Mouse (Mus musculus): ENCODE results near the gene Sncg. TPM values are rescaled to one million over a fixed set of nuclear protein-coding genes. Genes with fewer than 3 reads are reported as not detected.

The Sncg gene
- total and polyA plus RNA-seq, 2 experiments = 0.45 to 0.46 TPM

DNA sequence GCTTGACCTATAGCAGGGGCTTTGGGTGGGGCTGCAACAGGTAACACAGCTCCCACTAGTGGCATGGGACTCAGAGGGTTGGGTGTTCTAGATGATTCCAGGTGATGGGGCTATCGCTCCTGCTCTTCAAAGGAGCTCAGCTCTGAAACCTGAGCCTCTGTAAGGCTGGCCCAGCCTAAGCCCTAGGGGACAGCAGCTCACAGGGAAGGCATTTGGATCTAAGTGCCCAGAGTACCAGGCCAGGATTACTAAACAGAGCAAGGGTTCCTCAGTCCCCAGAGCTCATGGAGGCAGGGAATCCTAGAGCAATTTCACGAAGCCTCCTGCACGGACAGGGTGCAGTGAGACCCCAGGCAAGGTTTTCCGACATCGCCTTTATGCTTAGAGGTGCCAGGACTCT, 1.4 kb upstream of the Sncg start:
- Histone ChIP-seq H3K9ac (ENCODE audit: low read depth, low read length) (peak overlapping the region; percentile 45), H3K27me3 (ENCODE audit: control insufficient read depth, insufficient read depth, low read length) (no peaks in the 10 kb centered on the region), H3K4me1 (ENCODE audit: control insufficient read depth, insufficient read depth, low read length) (no peaks in the 10 kb centered on the region), H3K4me3 (ENCODE audit: insufficient read depth, low read depth, low read length) (peak overlapping the region; percentile 63), H3K36me3 (ENCODE audit: control insufficient read depth, insufficient read depth, low read length) (no peaks in the 10 kb centered on the region), H3K27ac (replicated peaks; ENCODE audit: insufficient read depth, low read depth, low read length) (peak overlapping the region; percentile 38), H3K79me2 (ENCODE audit: control insufficient read depth, insufficient read depth, low read length) (no peaks in the 10 kb centered on the region)
- 74% methylated on average over 5 of the region's 5 CpGs for WGBS
- TF ChIP-seq POLR2A (IDR thresholded peaks at IDR 0.05; ENCODE audit: extremely low read depth, insufficient read depth, low read length) = no peak
- no peak for TF ChIP-seq CTCF (IDR thresholded peaks at IDR 0.05; ENCODE audit: low read depth, low read length)
- no peak for DNase-seq (ENCODE audit: extremely low read depth, low read depth, low spot score)

GRCm38 (mm10) chr14:34375415-34375904, 871 bp upstream of the Sncg start, which contains the start of gene Mmrn2:
TSS of gene Mmrn2 (plus strand) at chr14:34375465.
- Histone ChIP-seq H3K9ac (ENCODE audit: low read depth, low read length) (peak within 1 kb of the TSS; percentile 45), H3K27me3 (ENCODE audit: control insufficient read depth, insufficient read depth, low read length) (no peaks in the 10 kb centered on the region), H3K36me3 (ENCODE audit: control insufficient read depth, insufficient read depth, low read length) (no peaks in the 10 kb centered on the region), H3K79me2 (ENCODE audit: control insufficient read depth, insufficient read depth, low read length) (no peaks in the 10 kb centered on the region), H3K4me1 (ENCODE audit: control insufficient read depth, insufficient read depth, low read length) (no peaks in the 10 kb centered on the region), H3K4me3 (ENCODE audit: insufficient read depth, low read depth, low read length) (peak within 1 kb of the TSS; percentile 63), H3K27ac (replicated peaks; ENCODE audit: insufficient read depth, low read depth, low read length) (peak within 1 kb of the TSS; percentile 38)
- WGBS = 74% methylated on average over 13 of the region's 13 CpGs
- no peak for DNase-seq (ENCODE audit: extremely low read depth, low read depth, low spot score)
- TF ChIP-seq POLR2A (IDR thresholded peaks at IDR 0.05; ENCODE audit: extremely low read depth, insufficient read depth, low read length) (no peak), CTCF (IDR thresholded peaks at IDR 0.05; ENCODE audit: low read depth, low read length) (no peak)

DNA sequence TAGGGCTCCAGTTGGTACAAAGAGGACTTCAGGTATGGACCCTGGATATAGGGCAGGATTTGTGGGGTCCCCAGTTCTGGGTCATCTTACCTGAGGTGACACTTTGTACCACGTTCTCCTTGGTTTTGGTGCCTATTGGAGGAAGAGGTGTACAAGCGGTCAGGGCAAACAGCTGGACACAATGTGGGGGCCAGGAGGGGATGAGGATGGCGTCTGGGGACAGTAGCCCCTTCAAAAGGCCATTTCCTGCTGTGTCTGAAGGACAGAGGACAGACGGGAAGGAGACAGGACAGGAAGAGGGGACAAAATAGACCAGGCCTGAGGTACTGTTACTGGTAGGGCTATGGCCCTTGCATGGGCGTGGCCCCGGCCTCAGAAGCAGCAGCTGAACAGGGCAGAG, 1.0 kb downstream of the Sncg start:
- no peak for DNase-seq (ENCODE audit: extremely low read depth, low read depth, low spot score)
- Histone ChIP-seq H3K79me2 (ENCODE audit: control insufficient read depth, insufficient read depth, low read length) (no peaks in the 10 kb centered on the region), H3K4me3 (ENCODE audit: insufficient read depth, low read depth, low read length) (no peak overlapping the region), H3K27me3 (ENCODE audit: control insufficient read depth, insufficient read depth, low read length) (no peaks in the 10 kb centered on the region), H3K27ac (replicated peaks; ENCODE audit: insufficient read depth, low read depth, low read length) (no peak overlapping the region), H3K4me1 (ENCODE audit: control insufficient read depth, insufficient read depth, low read length) (no peaks in the 10 kb centered on the region), H3K36me3 (ENCODE audit: control insufficient read depth, insufficient read depth, low read length) (no peaks in the 10 kb centered on the region), H3K9ac (ENCODE audit: low read depth, low read length) (no peak overlapping the region)
- TF ChIP-seq POLR2A (IDR thresholded peaks at IDR 0.05; ENCODE audit: extremely low read depth, insufficient read depth, low read length) (no peak), CTCF (IDR thresholded peaks at IDR 0.05; ENCODE audit: low read depth, low read length) (no peak)
- 88% methylated on average over 6 of the region's 6 CpGs for WGBS

DNA sequence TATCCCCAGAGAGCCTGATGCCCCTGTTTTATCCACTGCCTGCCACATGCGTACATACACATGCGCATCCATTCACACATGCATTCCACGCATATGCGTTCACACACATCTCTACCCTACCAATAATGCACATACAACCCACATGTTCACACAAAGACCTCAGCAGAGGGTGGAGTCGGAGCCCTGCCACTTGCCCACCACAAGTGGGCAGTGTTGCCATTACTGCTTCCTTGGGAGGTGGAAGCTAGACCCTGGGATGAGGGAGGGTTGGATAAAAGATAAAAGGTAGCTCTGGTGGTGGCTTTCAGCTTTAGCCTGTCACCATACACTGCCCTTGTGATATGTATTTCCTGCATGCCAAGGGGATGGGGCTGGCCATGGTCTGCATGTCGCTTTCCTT, 1.9 kb downstream of the Sncg start:
- TF ChIP-seq CTCF (IDR thresholded peaks at IDR 0.05; ENCODE audit: low read depth, low read length) = peak; percentile 83
- no peak for TF ChIP-seq POLR2A (IDR thresholded peaks at IDR 0.05; ENCODE audit: extremely low read depth, insufficient read depth, low read length)
- no peak for DNase-seq (ENCODE audit: extremely low read depth, low read depth, low spot score)
- no peaks in the 10 kb centered on the region for H3K36me3 ChIP-seq (ENCODE audit: control insufficient read depth, insufficient read depth, low read length)
- H3K27me3 ChIP-seq (ENCODE audit: control insufficient read depth, insufficient read depth, low read length) = no peaks in the 10 kb centered on the region
- no peak overlapping the region for H3K9ac ChIP-seq (ENCODE audit: low read depth, low read length)
- 89% methylated on average over 6 of the region's 6 CpGs for WGBS
- H3K79me2 ChIP-seq (ENCODE audit: control insufficient read depth, insufficient read depth, low read length) = no peaks in the 10 kb centered on the region
- H3K4me3 ChIP-seq (ENCODE audit: insufficient read depth, low read depth, low read length) = no peak overlapping the region
- no peak overlapping the region for H3K27ac ChIP-seq (replicated peaks; ENCODE audit: insufficient read depth, low read depth, low read length)
- no peaks in the 10 kb centered on the region for H3K4me1 ChIP-seq (ENCODE audit: control insufficient read depth, insufficient read depth, low read length)

GRCm38 (mm10) chr14:34371763-34372162, 2.8 kb downstream of the Sncg start:
- peak; percentile 28 for DNase-seq (ENCODE audit: extremely low read depth, low read depth, low spot score)
- H3K4me1 ChIP-seq (ENCODE audit: control insufficient read depth, insufficient read depth, low read length) = no peaks in the 10 kb centered on the region
- H3K27ac ChIP-seq (replicated peaks; ENCODE audit: insufficient read depth, low read depth, low read length) = no peak overlapping the region
- no peaks in the 10 kb centered on the region for H3K27me3 ChIP-seq (ENCODE audit: control insufficient read depth, insufficient read depth, low read length)
- H3K36me3 ChIP-seq (ENCODE audit: control insufficient read depth, insufficient read depth, low read length) = no peaks in the 10 kb centered on the region
- TF ChIP-seq CTCF (IDR thresholded peaks at IDR 0.05; ENCODE audit: low read depth, low read length) = no peak
- TF ChIP-seq POLR2A (IDR thresholded peaks at IDR 0.05; ENCODE audit: extremely low read depth, insufficient read depth, low read length) = no peak
- H3K9ac ChIP-seq (ENCODE audit: low read depth, low read length) = no peak overlapping the region
- H3K79me2 ChIP-seq (ENCODE audit: control insufficient read depth, insufficient read depth, low read length) = no peaks in the 10 kb centered on the region
- no peak overlapping the region for H3K4me3 ChIP-seq (ENCODE audit: insufficient read depth, low read depth, low read length)
- 20% methylated on average over 2 of the region's 2 CpGs for WGBS

DNA sequence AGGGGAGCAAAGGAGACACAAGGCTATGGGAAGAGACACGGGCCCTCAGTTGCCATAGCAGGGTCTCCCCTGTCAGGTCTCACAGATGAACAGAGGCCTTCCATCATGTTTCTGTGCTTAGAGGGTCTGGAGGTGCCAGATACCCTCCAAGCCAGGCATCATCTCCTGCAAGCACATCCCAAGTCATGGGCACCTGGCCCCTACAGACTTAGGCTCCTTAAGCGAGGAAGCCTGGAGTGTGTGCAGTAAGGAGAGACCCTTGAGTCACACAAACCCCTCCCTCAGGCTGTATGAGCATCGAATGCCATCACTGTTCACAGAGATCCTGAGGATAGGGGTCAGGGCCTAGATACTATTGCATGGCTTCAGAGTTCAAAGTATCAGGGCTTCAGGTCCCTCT, 3.7 kb downstream of the Sncg start:
- TF ChIP-seq POLR2A (IDR thresholded peaks at IDR 0.05; ENCODE audit: extremely low read depth, insufficient read depth, low read length) = no peak
- TF ChIP-seq CTCF (IDR thresholded peaks at IDR 0.05; ENCODE audit: low read depth, low read length) = no peak

More for the DNA sequence above, 3.7 kb downstream of the Sncg start:
- Histone ChIP-seq H3K4me3 (ENCODE audit: insufficient read depth, low read depth, low read length) (no peak overlapping the region), H3K27ac (replicated peaks; ENCODE audit: insufficient read depth, low read depth, low read length) (no peak overlapping the region), H3K36me3 (ENCODE audit: control insufficient read depth, insufficient read depth, low read length) (no peaks in the 10 kb centered on the region), H3K79me2 (ENCODE audit: control insufficient read depth, insufficient read depth, low read length) (no peaks in the 10 kb centered on the region), H3K9ac (ENCODE audit: low read depth, low read length) (no peak overlapping the region), H3K27me3 (ENCODE audit: control insufficient read depth, insufficient read depth, low read length) (no peaks in the 10 kb centered on the region), H3K4me1 (ENCODE audit: control insufficient read depth, insufficient read depth, low read length) (no peaks in the 10 kb centered on the region)
- WGBS = 92% methylated on average over 3 of the region's 3 CpGs
- DNase-seq (ENCODE audit: extremely low read depth, low read depth, low spot score) = no peak
